Mouse (Mus musculus): ENCODE data around the gene Il27ra.

- TF ChIP-seq CTCF (IDR thresholded peaks at IDR 0.05; ENCODE audit: control insufficient read depth, insufficient read depth, insufficient replicate concordance, low read depth, low read length) = no peak
- no peak for TF ChIP-seq POLR2A (IDR thresholded peaks at IDR 0.05; ENCODE audit: control insufficient read depth, low read depth, low read length)
Measured at GRCm38 (mm10) chr8:84025863-84026262, 16.5 kb downstream of the Il27ra start.
